Mouse (Mus musculus) limb, embryonic 15.5 days (tissue): ENCODE measurements around the gene Gm20388. TPM values are rescaled to one million over a fixed set of nuclear protein-coding genes. Genes with fewer than 3 reads are reported as not detected.

Source experiments
- ATAC-seq: fragments of 200-750 bp; cut with Nextera tagmentation; 2 replicates; pipeline ENCODE4 v1.8.0; 2017; ENCODE audit warnings: low read depth, moderate TSS enrichment; ENCODE audit not compliant: insufficient number of reproducible peaks, low FRiP score, low TSS enrichment
- H3K27ac ChIP-seq: fragments of 300-500 bp; sonication (generic); 2 replicates; pipeline ENCODE4 v1.5.1; 2015; ENCODE audit warnings: moderate library complexity, mild to moderate bottlenecking, inconsistent platforms
- H3K27me3 ChIP-seq: fragments of 300-500 bp; sonication (generic); 2 replicates; pipeline ENCODE4 v1.6.1; 2015; ENCODE audit warnings: inconsistent platforms
- H3K36me3 ChIP-seq: fragments of 300-500 bp; sonication (generic); 2 replicates; pipeline ENCODE4 v1.6.1; 2015; ENCODE audit warnings: inconsistent platforms
- H3K4me1 ChIP-seq: fragments of 300-500 bp; sonication (generic); 2 replicates; pipeline ENCODE4 v1.6.1; 2015; ENCODE audit warnings: inconsistent platforms
- H3K4me2 ChIP-seq: fragments of 300-500 bp; sonication (generic); 2 replicates; pipeline ENCODE4 v1.6.1; 2015; ENCODE audit warnings: mild to moderate bottlenecking, inconsistent platforms
- H3K4me3 ChIP-seq: fragments of 300-500 bp; sonication (generic); 2 replicates; pipeline ENCODE4 v1.5.1; 2015; ENCODE audit warnings: mild to moderate bottlenecking, inconsistent platforms
- H3K9ac ChIP-seq: fragments of 300-500 bp; sonication (generic); 2 replicates; pipeline ENCODE4 v1.6.1; 2015; ENCODE audit warnings: inconsistent platforms
- H3K9me3 ChIP-seq: fragments of 300-500 bp; sonication (generic); 2 replicates; pipeline ENCODE4 v1.6.1; 2016; ENCODE audit warnings: inconsistent platforms
- WGBS: fragments of 180-500 bp; shearing (Covaris S2); methylation state at CpG from one replicate; pipeline ENCODE4 v1.1.7; 2015; 5-methylcytosine and 5-hydroxymethylcytosine counted together
- polyA plus RNA-seq: library from polyadenylated mRNA; unstranded; fragments of >200 nt; fragmentation: Nextera tagmentation; extraction: Ambion mirVana; gene quantifications from 2 replicates; pipeline ENCODE4 v1.2.1, GENCODE M21; 2015

The Gm20388 gene
- polyA plus RNA-seq, 1 experiment from 2014 or later: 4.9 TPM

DNA sequence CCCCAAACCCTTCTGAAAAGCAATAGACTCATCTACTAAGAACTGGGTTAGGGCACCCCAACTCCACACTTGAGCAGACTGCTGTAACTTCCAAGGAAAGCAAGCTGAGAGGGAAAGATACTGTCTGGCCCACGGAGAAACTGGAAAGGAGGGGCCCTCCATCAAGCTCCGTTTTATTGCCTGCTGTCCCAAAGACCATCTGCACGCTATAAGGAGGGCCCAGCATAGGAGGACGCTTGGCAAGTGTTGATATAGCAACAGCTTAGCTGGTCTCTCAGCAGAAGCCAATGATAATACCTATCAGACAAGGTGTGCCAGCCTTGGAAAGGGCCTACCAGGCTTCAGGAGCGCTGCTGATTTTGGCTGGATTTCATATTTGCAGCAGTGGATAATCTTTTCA is 3940.9 kb downstream of the Gm20388 start:
- no peaks in the 10 kb centered on the region for H3K36me3 ChIP-seq
- WGBS: 31% methylated on average over 5 of the region's 5 CpGs
- no peak overlapping the region for H3K4me3 ChIP-seq
- H3K4me1 ChIP-seq: no peaks in the 10 kb centered on the region
- ATAC-seq: no peak
- no peak overlapping the region for H3K4me2 ChIP-seq
- no peak overlapping the region for H3K27ac ChIP-seq
- no peak overlapping the region for H3K9ac ChIP-seq
- no peaks in the 10 kb centered on the region for H3K27me3 ChIP-seq
- no peaks in the 10 kb centered on the region for H3K9me3 ChIP-seq

DNA sequence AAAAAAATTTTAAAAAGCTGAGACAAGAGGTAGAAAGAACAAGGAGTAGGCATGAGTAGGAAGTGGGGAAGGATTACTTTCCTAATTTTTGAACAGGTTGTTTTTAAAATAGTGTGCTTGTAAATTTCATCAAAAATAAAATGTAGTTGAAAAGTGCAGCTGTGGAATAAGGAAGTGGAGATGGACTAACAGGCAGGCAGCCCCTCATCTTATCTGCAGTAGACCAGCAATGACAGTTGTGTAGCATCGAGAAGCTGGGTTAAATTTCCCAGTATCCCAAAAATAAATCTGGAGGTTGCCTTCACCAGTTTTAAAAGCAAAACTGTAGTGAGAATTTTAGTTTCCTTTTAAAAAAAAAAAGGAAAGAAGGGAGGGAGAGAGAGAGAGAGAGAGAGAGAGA is 3943.6 kb downstream of the Gm20388 start:
- H3K9me3 ChIP-seq: no peaks in the 10 kb centered on the region
- WGBS: 81% methylated on average over 1 of the region's 1 CpGs

DNA sequence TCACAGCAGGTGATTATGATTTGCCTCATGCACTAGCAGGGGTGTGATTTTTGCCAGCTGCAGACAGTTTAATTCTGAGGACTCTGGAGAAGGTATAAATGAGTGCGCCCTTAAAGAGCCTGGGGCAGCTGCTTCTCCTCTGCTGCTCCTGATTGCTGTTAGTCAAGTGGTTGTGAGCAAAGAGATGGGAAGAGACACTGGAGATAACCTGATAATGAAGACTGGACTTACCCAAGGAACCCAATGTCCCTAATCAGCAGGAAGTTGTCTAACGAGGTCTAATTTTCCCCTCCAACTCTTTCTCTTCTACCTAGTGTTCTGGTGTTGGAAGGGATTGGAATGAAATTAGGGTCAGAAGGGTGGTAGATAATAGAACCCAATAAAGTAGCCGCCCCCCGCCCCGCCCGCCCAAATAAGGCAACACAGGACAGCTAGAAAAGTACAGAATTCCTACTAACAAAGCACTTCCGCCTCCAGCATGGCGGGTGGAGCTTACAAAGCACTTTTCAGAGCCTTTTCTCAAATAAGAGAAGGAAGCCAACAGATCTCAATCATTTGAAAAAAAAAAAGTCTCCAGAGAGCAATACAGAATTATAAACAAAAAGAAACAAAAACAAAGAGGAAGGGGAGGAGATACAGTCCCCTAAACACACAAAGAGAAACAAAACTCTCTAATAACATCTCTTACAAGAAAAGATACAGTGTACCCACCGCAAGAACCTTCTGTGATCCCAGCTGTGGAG is 3944.3 kb downstream of the Gm20388 start:
- Histone ChIP-seq H3K4me1 (peaks cover 11% of the 10 kb centered on the region), H3K36me3 (no peaks in the 10 kb centered on the region), H3K9ac (no peak overlapping the region), H3K27ac (no peak overlapping the region), H3K4me2 (no peak overlapping the region), H3K9me3 (no peaks in the 10 kb centered on the region), H3K27me3 (no peaks in the 10 kb centered on the region), H3K4me3 (no peak overlapping the region)
- 89% methylated on average over 9 of the region's 9 CpGs for WGBS
- no peak for ATAC-seq

More for the DNA sequence above, 3943.6 kb downstream of the Gm20388 start:
- Histone ChIP-seq H3K9ac (no peak overlapping the region), H3K27me3 (no peaks in the 10 kb centered on the region), H3K36me3 (no peaks in the 10 kb centered on the region), H3K4me2 (no peak overlapping the region), H3K4me3 (no peak overlapping the region), H3K27ac (no peak overlapping the region), H3K4me1 (peaks cover 9% of the 10 kb centered on the region)
- no peak for ATAC-seq

DNA sequence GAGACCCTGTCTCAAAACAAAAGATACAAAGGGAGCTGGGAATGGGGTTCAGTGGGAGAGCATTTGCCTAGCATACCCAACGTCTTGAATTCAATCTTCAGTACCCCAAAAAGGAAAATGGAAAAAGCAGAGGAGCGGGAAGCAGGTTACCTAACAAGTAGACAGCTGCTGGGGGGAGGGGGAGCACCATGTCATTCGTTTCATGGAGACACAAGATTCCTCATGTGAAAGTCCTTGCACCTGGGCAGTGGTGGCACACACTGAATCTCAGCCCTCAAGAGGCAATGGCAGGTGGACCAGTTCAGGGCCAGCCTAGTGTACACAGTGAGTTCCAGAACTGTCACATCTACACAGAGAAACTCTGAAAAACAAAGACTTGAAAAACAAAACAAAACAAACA is 3946.7 kb downstream of the Gm20388 start:
- Histone ChIP-seq H3K27ac (no peak overlapping the region), H3K9me3 (no peaks in the 10 kb centered on the region), H3K4me1 (peaks cover 12% of the 10 kb centered on the region), H3K36me3 (no peaks in the 10 kb centered on the region), H3K4me2 (no peak overlapping the region), H3K4me3 (no peak overlapping the region), H3K9ac (no peak overlapping the region), H3K27me3 (peaks cover 5% of the 10 kb centered on the region)
- WGBS: 81% methylated on average over 3 of the region's 3 CpGs
- no peak for ATAC-seq

DNA sequence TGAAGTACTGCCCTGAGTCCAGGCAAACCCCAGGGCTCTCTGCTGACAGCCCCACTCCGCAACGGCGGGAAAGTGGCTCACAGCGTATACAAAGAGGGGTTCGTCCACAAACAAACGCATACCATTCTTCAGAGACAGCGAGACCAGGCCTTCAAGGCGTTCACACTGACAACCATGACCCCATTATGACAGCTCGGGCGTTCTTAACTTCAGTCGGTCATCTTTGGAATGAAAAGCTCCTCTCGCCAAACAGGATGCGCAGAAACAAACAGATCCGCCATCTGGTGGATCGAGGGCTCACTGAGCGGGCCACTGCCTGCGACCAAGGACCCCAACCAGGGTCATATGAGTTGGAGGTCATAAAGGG is 3947.9 kb downstream of the Gm20388 start:
- WGBS: under 1% methylated on average over 17 of the region's 17 CpGs
- H3K27me3 ChIP-seq: peaks cover 12% of the 10 kb centered on the region

DNA sequence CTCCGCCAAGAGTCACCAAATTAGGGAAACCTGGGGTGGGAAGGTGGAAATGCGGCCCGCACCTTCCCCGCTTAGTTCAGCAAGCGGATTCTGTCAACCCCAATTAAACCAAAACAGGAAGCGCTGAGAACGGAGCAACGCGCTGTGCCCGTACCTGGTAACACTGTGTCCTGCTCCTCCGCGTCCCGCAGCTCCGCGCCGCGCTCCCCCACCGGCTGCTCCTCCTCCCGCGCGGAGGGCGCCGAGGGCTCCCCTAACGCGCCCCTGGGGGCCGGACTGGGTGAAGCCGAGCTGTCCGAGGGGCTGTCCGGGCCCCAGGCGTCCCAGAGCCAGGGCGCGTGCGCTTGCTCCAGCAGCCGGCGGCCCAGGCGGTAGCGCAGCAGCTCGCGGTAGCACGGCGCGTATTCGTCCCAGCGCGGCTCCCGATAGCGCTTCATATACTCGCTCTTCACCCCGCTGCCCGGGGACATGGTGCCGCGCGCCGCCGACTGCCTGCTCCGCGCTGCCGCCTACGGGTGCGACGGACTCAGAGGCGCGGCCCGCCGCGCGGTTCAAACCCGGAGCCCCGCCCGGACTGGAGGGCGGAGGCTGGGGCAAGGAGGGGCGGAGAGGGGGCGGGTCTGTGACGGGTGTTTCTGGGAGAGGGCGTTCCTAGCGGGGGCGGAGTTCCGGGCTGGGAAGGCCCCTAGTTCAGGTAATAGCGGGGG is 3948.5 kb downstream of the Gm20388 start:
- Histone ChIP-seq H3K36me3 (no peaks in the 10 kb centered on the region), H3K27me3 (peaks cover 18% of the 10 kb centered on the region), H3K4me1 (peaks cover 12% of the 10 kb centered on the region), H3K27ac (peak overlapping the region; percentile 54; the same call in 1 of the 2 replicates), H3K4me3 (peak overlapping the region; percentile 88), H3K9ac (peak overlapping the region; percentile 65), H3K4me2 (peak overlapping the region; percentile 98), H3K9me3 (no peaks in the 10 kb centered on the region)
- WGBS: under 1% methylated on average over 79 of the region's 79 CpGs
- peak; percentile 93 for ATAC-seq

More for the DNA sequence above, 3947.9 kb downstream of the Gm20388 start:
- no peak overlapping the region; the same call in 1 of the 2 replicates for H3K27ac ChIP-seq
- peaks cover 12% of the 10 kb centered on the region for H3K4me1 ChIP-seq
- ATAC-seq: no peak
- H3K4me3 ChIP-seq: peak overlapping the region; percentile 88
- no peaks in the 10 kb centered on the region for H3K9me3 ChIP-seq
- H3K36me3 ChIP-seq: no peaks in the 10 kb centered on the region
- peak overlapping the region; percentile 98 for H3K4me2 ChIP-seq
- peak overlapping the region; percentile 65; the same call in 1 of the 2 replicates for H3K9ac ChIP-seq

DNA sequence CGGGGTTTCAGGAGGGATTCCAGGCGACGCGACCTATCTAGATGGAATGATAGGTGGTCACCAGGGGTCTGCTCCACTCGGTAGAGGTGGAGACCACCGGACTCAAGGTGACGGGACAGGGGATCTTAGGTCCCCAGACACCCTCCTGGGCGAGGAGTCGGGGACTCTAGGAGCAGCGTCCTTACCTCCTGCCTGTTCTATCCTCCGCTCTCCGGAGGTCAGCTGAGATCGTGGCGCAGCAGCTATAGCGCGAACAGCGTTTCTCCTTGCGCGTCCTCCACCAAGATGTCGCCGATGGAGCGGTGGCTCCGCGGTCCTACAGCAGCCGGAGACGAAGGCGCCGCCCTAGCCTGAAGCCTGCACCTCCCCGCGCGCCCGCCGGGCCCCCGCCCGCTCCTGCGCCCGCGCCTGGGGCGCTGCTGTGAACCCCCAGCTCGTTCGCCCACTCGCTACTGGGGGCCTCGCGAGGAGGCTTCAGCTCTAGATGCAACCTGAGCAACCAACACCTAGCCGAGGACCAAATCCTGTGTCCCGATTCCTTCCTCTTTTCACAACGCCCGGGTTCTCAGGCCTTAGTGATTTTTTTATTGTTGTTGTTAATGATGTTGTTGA is 3949.1 kb downstream of the Gm20388 start, which contains the start of gene Ccsap:
Ccsap (minus strand) TSS at position 562 of the 612 bp plus-strand sequence.
- peak within 1 kb of the TSS; percentile 65 for H3K9ac ChIP-seq
- peaks cover 12% of the 10 kb centered on the region for H3K4me1 ChIP-seq
- ATAC-seq: peak; percentile 66
- no peaks in the 10 kb centered on the region for H3K36me3 ChIP-seq
- peak within 1 kb of the TSS; percentile 88 for H3K4me3 ChIP-seq
- H3K27ac ChIP-seq: peak within 1 kb of the TSS; percentile 54; the same call in 1 of the 2 replicates
- no peaks in the 10 kb centered on the region for H3K9me3 ChIP-seq
- H3K4me2 ChIP-seq: peak within 1 kb of the TSS; percentile 98
- peaks cover 20% of the 10 kb centered on the region for H3K27me3 ChIP-seq
- 1% methylated on average over 48 of the region's 48 CpGs for WGBS

DNA sequence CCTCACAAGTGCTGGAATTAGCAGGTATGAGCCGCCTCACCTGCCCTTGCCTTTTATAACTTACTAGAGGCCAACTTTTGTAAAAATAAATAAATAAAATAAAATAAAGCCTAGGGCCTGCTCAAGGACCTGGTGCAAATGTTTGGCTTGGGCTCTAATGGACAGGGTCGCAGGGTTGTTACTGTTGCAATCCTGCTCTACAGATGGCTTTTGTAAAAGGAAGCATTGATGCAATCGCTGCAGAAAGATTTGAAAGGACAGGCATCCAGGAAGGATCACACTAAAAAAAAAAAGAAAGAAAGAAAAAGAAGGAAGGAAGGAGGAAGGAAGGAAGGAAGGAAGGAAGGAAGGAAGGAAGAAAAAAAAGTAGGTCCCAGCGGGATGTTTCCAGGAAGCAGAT is 3949.7 kb downstream of the Gm20388 start:
- peak overlapping the region; percentile 98; the same call in 1 of the 2 replicates for H3K4me2 ChIP-seq
- H3K36me3 ChIP-seq: no peaks in the 10 kb centered on the region
- 71% methylated on average over 4 of the region's 4 CpGs for WGBS
- no peak overlapping the region for H3K9ac ChIP-seq
- no peak for ATAC-seq
- peaks cover 20% of the 10 kb centered on the region for H3K27me3 ChIP-seq
- no peak overlapping the region for H3K4me3 ChIP-seq
- no peaks in the 10 kb centered on the region for H3K9me3 ChIP-seq
- H3K4me1 ChIP-seq: peaks cover 12% of the 10 kb centered on the region
- H3K27ac ChIP-seq: no peak overlapping the region

DNA sequence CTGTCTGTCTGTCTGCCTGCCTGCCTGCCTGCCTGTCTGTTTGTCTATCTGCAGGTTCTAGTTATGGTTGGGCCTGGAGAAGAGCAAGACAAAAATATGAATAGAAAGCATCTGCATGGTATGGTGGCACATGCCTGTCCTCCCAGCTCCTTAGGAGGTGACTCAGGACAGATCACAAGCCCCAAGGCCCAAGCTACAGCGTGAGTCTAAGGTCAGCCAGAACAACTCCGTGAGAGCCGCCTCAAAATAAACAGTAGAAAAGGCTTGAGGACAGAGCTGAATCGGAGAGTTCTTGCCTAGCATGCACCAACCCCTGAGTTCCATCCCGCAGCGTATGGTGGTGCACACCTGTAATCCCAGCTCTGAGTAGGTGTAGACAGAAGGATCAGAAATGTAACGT is 3955.1 kb downstream of the Gm20388 start:
- no peaks in the 10 kb centered on the region for H3K9me3 ChIP-seq
- ATAC-seq: no peak
- no peak overlapping the region for H3K4me2 ChIP-seq
- H3K4me1 ChIP-seq: no peaks in the 10 kb centered on the region
- H3K9ac ChIP-seq: no peak overlapping the region
- H3K27me3 ChIP-seq: peaks cover 22% of the 10 kb centered on the region
- H3K27ac ChIP-seq: no peak overlapping the region
- whole genome bisulfite sequencing: 76% methylated on average over 7 of the region's 7 CpGs
- no peaks in the 10 kb centered on the region for H3K36me3 ChIP-seq
- no peak overlapping the region for H3K4me3 ChIP-seq

DNA sequence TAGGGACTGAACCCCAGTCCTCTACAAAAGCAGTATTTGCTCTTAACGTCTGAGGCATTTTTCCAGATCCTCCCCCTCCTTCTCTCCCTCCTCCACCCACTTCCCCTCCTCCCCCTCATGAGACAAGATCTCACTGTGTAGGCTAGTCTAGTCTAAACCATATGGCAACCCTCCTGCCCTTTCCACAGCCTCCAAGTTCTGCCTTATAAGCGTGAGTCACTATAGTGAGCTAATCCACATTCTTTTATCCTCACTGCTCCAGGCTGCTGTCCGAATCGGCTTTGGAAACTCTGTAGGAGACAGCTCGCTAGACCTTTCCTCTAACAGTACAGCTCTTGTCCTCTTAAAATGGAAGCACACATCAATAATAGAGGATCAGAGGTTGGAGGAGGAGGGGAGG is 3956.3 kb downstream of the Gm20388 start:
- Histone ChIP-seq H3K27me3 (peaks cover 20% of the 10 kb centered on the region; the same call in 1 of the 2 replicates), H3K4me1 (no peaks in the 10 kb centered on the region), H3K36me3 (no peaks in the 10 kb centered on the region), H3K4me3 (no peak overlapping the region), H3K4me2 (no peak overlapping the region), H3K9me3 (no peaks in the 10 kb centered on the region), H3K9ac (no peak overlapping the region), H3K27ac (no peak overlapping the region)
- no peak for ATAC-seq
- 34% methylated on average over 5 of the region's 5 CpGs for WGBS

DNA sequence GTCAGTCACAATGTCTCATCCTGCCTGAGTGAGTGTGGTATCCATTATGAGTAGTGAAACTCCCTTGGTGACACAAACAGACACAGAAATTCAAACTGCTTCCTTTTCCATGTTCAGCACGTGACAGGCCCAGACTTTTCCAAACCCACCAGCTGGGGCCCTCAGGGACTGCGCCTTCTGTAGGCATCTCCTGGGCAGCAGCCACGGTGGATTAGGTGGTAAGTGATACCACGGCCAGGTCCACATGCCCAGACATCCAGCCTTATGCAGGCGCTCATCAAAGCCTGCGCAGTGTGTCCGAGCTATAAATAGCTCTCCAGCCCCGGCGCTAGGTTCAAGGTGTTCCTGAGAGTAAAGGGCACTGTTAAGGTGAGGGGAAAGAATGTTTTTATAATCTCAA is 3961.4 kb downstream of the Gm20388 start:
- H3K27me3 ChIP-seq: no peaks in the 10 kb centered on the region
- H3K4me1 ChIP-seq: no peaks in the 10 kb centered on the region
- H3K4me3 ChIP-seq: no peak overlapping the region
- H3K9me3 ChIP-seq: no peaks in the 10 kb centered on the region
- no peaks in the 10 kb centered on the region for H3K36me3 ChIP-seq
- WGBS: 60% methylated on average over 9 of the region's 9 CpGs
- H3K27ac ChIP-seq: no peak overlapping the region
- no peak overlapping the region for H3K9ac ChIP-seq
- ATAC-seq: 0 out of 2 replicates have a peak, but pooled peaks have one; percentile 35
- no peak overlapping the region for H3K4me2 ChIP-seq

DNA sequence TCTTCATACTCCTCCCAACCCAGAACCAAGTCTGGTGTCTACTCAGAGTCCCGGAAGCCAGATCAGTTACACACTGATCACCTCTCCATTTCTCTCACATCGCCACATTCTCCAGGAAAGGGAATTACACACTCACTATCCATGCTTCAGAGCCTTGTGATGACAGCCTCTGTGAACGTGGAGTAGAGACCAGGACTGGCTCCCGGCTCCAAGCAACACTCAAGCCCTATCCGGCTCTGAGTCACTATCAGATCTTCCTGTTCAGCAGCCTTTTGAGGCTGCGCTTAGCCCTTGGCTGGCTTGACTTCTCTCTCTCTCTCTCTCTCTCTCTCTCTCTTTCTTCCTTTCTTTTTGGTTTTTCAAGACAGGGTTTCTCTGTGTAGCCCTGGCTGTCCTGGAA is 3962.7 kb downstream of the Gm20388 start:
- no peak overlapping the region for H3K4me3 ChIP-seq
- no peaks in the 10 kb centered on the region for H3K4me1 ChIP-seq
- no peak overlapping the region for H3K9ac ChIP-seq
- 81% methylated on average over 6 of the region's 6 CpGs for WGBS
- no peak overlapping the region for H3K4me2 ChIP-seq
- H3K36me3 ChIP-seq: no peaks in the 10 kb centered on the region
- H3K27me3 ChIP-seq: no peaks in the 10 kb centered on the region
- no peak overlapping the region for H3K27ac ChIP-seq
- ATAC-seq: no peak
- no peaks in the 10 kb centered on the region for H3K9me3 ChIP-seq
